Comparison of ENCODE assay signal across 40 mouse cellular contexts in genomic region chr1:74219922-74220321, GRCm38 (mm10). TPM values are rescaled to one million over a fixed set of nuclear protein-coding genes. Genes with fewer than 3 reads are reported as not detected.
"Had no signal": no experiment of that assay in that cellular context is flagged by ENCODE, and none has a peak within 500 bp of the region (broad histone marks: within the 10 kb centered on the region; RNA-seq: fewer than 3 reads in every experiment).

No protein-coding gene starts in this region.

- H3K4me1 ChIP-seq: hindbrain, embryonic 13.5 days; hindbrain, embryonic 15.5 days; kidney, embryonic 15.5 days; limb, embryonic 10.5 days; limb, embryonic 12.5 days; liver, embryonic 13.5 days; liver, embryonic 15.5 days had no signal

- H3K27me3 ChIP-seq: heart, embryonic 13.5 days; heart, embryonic 15.5 days; hindbrain, embryonic 13.5 days; hindbrain, embryonic 15.5 days; kidney, embryonic 15.5 days; limb, embryonic 12.5 days; liver, embryonic 13.5 days; liver, embryonic 15.5 days had no signal

- H3K9ac ChIP-seq: heart, embryonic 13.5 days; heart, embryonic 15.5 days; hindbrain, embryonic 13.5 days; hindbrain, embryonic 15.5 days; kidney, embryonic 15.5 days; limb, embryonic 12.5 days; liver, embryonic 13.5 days; liver, embryonic 15.5 days had no signal

- H3K9me3 ChIP-seq: heart, embryonic 13.5 days; heart, embryonic 15.5 days; hindbrain, embryonic 13.5 days; hindbrain, embryonic 15.5 days; kidney, embryonic 15.5 days; limb, embryonic 10.5 days; limb, embryonic 12.5 days; liver, embryonic 13.5 days; liver, embryonic 15.5 days had no signal

- H3K4me3 ChIP-seq: heart, adult 2 months; heart, embryonic 13.5 days; heart, embryonic 15.5 days; hindbrain, embryonic 13.5 days; hindbrain, embryonic 15.5 days; kidney, embryonic 15.5 days; left cerebral cortex, adult 2 months; limb, embryonic 10.5 days; limb, embryonic 12.5 days; liver, embryonic 13.5 days; liver, embryonic 15.5 days had no signal

- H3K27ac ChIP-seq: heart, adult 2 months; heart, embryonic 13.5 days; heart, embryonic 15.5 days; hindbrain, embryonic 13.5 days; hindbrain, embryonic 15.5 days; hindbrain, postnatal 0 days; kidney, embryonic 15.5 days; kidney, postnatal 0 days; left cerebral cortex, adult 2 months; limb, embryonic 10.5 days; limb, embryonic 12.5 days; liver, embryonic 13.5 days; liver, embryonic 15.5 days had no signal

- H3K4me2 ChIP-seq: heart, embryonic 11.5 days; heart, embryonic 13.5 days; heart, embryonic 15.5 days; hindbrain, embryonic 13.5 days; hindbrain, embryonic 15.5 days; kidney, embryonic 15.5 days; limb, embryonic 12.5 days; liver, embryonic 11.5 days; liver, embryonic 13.5 days; liver, embryonic 15.5 days had no signal

- ATAC-seq: hindbrain, postnatal 0 days; intestine, embryonic 16.5 days had no signal

- H3K36me3 ChIP-seq: heart, embryonic 13.5 days; heart, embryonic 15.5 days; hindbrain, embryonic 13.5 days; hindbrain, embryonic 15.5 days; kidney, embryonic 15.5 days; limb, embryonic 10.5 days; limb, embryonic 12.5 days; liver, embryonic 13.5 days; liver, embryonic 15.5 days had no signal

- DNase-seq: gastrocnemius, postnatal 14 days; gastrocnemius, postnatal 36 days; heart, adult 11 months; heart, adult 2 months; heart, postnatal 14 days; heart, postnatal 36 days; kidney, adult 11 months; kidney, adult 2 months; kidney, adult 9 months; kidney, postnatal 14 days; kidney, postnatal 36 days; liver; liver, embryonic 13.5 days had no signal

RNA-seq across cellular contexts. Expression of gene Cxcr1, which starts 25.5 kb away (rescaled TPM):
- total RNA-seq: gastrocnemius, adult 18-20 months; gastrocnemius, adult 8-10 months; gastrocnemius, postnatal 14 days; gastrocnemius, postnatal 36 days; heart, adult 2 months; heart, postnatal 14 days; heart, postnatal 36 days; hindbrain, postnatal 0 days; layer of hippocampus, adult 18-20 months; layer of hippocampus, postnatal 10 days; layer of hippocampus, postnatal 25 days; left cerebral cortex, adult 2 months; left cerebral cortex, postnatal 14 days; left cerebral cortex, postnatal 36 days had no signal
- polyA plus RNA-seq: gonadal fat pad, adult 2 months; heart, adult 2 months; heart, embryonic 11.5 days; heart, embryonic 13.5 days; heart, embryonic 15.5 days; heart, postnatal 0 days; hindbrain, embryonic 13.5 days; hindbrain, embryonic 15.5 days; hindbrain, postnatal 0 days; intestine, embryonic 14.5 days; intestine, embryonic 16.5 days; kidney, adult 2 months; kidney, embryonic 15.5 days; kidney, postnatal 0 days; large intestine, adult 2 months; limb, embryonic 12.5 days; limb, embryonic 14.5 days; liver, embryonic 11.5 days; liver, embryonic 13.5 days; liver, embryonic 15.5 days had no signal

RNA-seq across cellular contexts. Expression of gene Gpbar1, which starts 58.4 kb away (rescaled TPM):
- total RNA-seq: gastrocnemius, adult 18-20 months; gastrocnemius, adult 8-10 months; gastrocnemius, postnatal 14 days; gastrocnemius, postnatal 36 days; heart, adult 2 months; heart, postnatal 14 days; heart, postnatal 36 days; hindbrain, postnatal 0 days; layer of hippocampus, adult 18-20 months; layer of hippocampus, postnatal 10 days; layer of hippocampus, postnatal 25 days; left cerebral cortex, adult 2 months; left cerebral cortex, postnatal 14 days; left cerebral cortex, postnatal 36 days had no signal
- polyA plus RNA-seq: hindbrain, embryonic 11.5 days; hindbrain, embryonic 15.5 days; hindbrain, postnatal 0 days had no signal
